In genomic region chr4:12655457-12656228, GRCm38 (mm10) we compare ENCODE assay signal across 10 mouse cellular contexts.
A peak's percentile ranks its signal among the peaks of the same experiment; 100 is the strongest.
DNase-seq lines count a peak whose midpoint lies in the region; ATAC-seq and TF ChIP-seq lines count a peak whose summit lies in the region.
"Had no signal": no experiment of that assay in that cellular context is flagged by ENCODE, and none has a peak within 500 bp of the region (broad histone marks: within the 10 kb centered on the region; RNA-seq: fewer than 3 reads in every experiment).

No protein-coding gene starts in this region.

- ATAC-seq in CD4-positive, CD25-positive, alpha-beta regulatory T cell, adult 4 months, result no peak
- ATAC-seq in kidney, postnatal 0 days (replicated peaks; ENCODE audit: low FRiP score, low read depth), result no peak
- ATAC-seq in liver, embryonic 14.5 days (ENCODE audit: insufficient read depth), result no peak
- ATAC-seq in neural tube, embryonic 15.5 days (ENCODE audit: low FRiP score), result peak; percentile 70
- no peak for ATAC-seq in erythroid progenitor cell, adult 5-6 weeks (replicated peaks; ENCODE audit: low FRiP score, poor library complexity, severe bottlenecking)

- TF ChIP-seq CTCF in kidney, postnatal 0 days (IDR thresholded peaks at IDR 0.05; ENCODE audit: low read depth), result no peak
- no peak for TF ChIP-seq CTCF in liver, embryonic 14.5 days (IDR thresholded peaks at IDR 0.05; ENCODE audit: low read depth)

- peak overlapping the region; percentile 58 for H3K4me2 ChIP-seq in kidney, postnatal 0 days (ENCODE audit: low read length)
- peak overlapping the region; percentile 26; the same call in 1 of the 2 replicates for H3K4me2 ChIP-seq in liver, embryonic 14.5 days (ENCODE audit: low read depth)
- H3K4me2 ChIP-seq in neural tube, embryonic 15.5 days, result peak overlapping the region; percentile 37
- H3K4me2 ChIP-seq: embryonic facial prominence, embryonic 15.5 days had no signal

- peak; percentile 1 for DNase-seq in CD4-positive, CD25-positive, alpha-beta regulatory T cell, adult 2 months (ENCODE audit: low read depth, low spot score)
- peak; percentile 34 for DNase-seq in kidney, postnatal 0 days (ENCODE audit: low spot score)
- DNase-seq in kidney, adult 18-20 months, result no peak
- no peak for DNase-seq in liver, embryonic 14.5 days (ENCODE audit: low read depth in 3 of 3, low spot score in 3 of 3)
- DNase-seq in urinary bladder, postnatal 25 days (ENCODE audit: low spot score), result no peak
- DNase-seq: right cerebral cortex, postnatal 4 days had no signal

- TF ChIP-seq EP300 in liver, embryonic 14.5 days (IDR thresholded peaks at IDR 0.05; ENCODE audit: low read depth), result no peak

- no peak overlapping the region for H3K9ac ChIP-seq in kidney, postnatal 0 days (ENCODE audit: low read depth, low read length)
- H3K9ac ChIP-seq in liver, embryonic 14.5 days (replicated peaks), result no peak overlapping the region
- 0 out of 2 replicates have a peak overlapping the region, but pooled peaks have one; percentile 1 for H3K9ac ChIP-seq in neural tube, embryonic 15.5 days (replicated peaks)
- H3K9ac ChIP-seq: embryonic facial prominence, embryonic 15.5 days had no signal

- WGBS in kidney, postnatal 0 days, result 23% methylated on average over 13 of the region's 13 CpGs
- WGBS in liver, embryonic 14.5 days (ENCODE audit: insufficient replicate concordance), result 42% methylated on average over 13 of the region's 13 CpGs
- WGBS in neural tube, embryonic 15.5 days, result 28% methylated on average over 13 of the region's 13 CpGs

- no peak overlapping the region for H3K27ac ChIP-seq in kidney, postnatal 0 days
- no peak overlapping the region for H3K27ac ChIP-seq in liver, embryonic 14.5 days
- peak overlapping the region; percentile 49 for H3K27ac ChIP-seq in neural tube, embryonic 15.5 days (replicated peaks)
- H3K27ac ChIP-seq: embryonic facial prominence, embryonic 15.5 days had no signal

- no peaks in the 10 kb centered on the region for H3K27me3 ChIP-seq in kidney, postnatal 0 days (ENCODE audit: insufficient read depth, low read length)
- H3K27me3 ChIP-seq in liver, embryonic 14.5 days (ENCODE audit: control insufficient read depth, insufficient read depth, low read length), result no peaks in the 10 kb centered on the region
- no peaks in the 10 kb centered on the region for H3K27me3 ChIP-seq in neural tube, embryonic 15.5 days (replicated peaks)
- H3K27me3 ChIP-seq: embryonic facial prominence, embryonic 15.5 days had no signal

- H3K4me1 ChIP-seq in kidney, postnatal 0 days (replicated peaks; ENCODE audit: insufficient read depth, low read length), result no peaks in the 10 kb centered on the region
- H3K4me1 ChIP-seq in liver, embryonic 14.5 days (replicated peaks; ENCODE audit: control insufficient read depth in 2 of 2, insufficient read depth in 2 of 2, low read length in 1 of 2), result 0 out of 4 replicates have a peak, but pooled peaks cover 0 to 2% of the 10 kb centered on the region in 2 experiments
- peaks cover 19% of the 10 kb centered on the region for H3K4me1 ChIP-seq in neural tube, embryonic 15.5 days

- H3K4me3 ChIP-seq in kidney, postnatal 0 days (replicated peaks; ENCODE audit: low read depth, low read length), result peak overlapping the region; percentile 26
- H3K4me3 ChIP-seq in liver, embryonic 14.5 days (ENCODE audit: insufficient read depth in 1 of 2, low read depth in 2 of 2, low read length in 2 of 2), result no peak overlapping the region
- no peak overlapping the region for H3K4me3 ChIP-seq in neural tube, embryonic 15.5 days (replicated peaks)
- H3K4me3 ChIP-seq: embryonic facial prominence, embryonic 15.5 days had no signal

- H3K9me3 ChIP-seq in kidney, postnatal 0 days (replicated peaks; ENCODE audit: low read length), result no peaks in the 10 kb centered on the region
- H3K9me3 ChIP-seq in liver, embryonic 14.5 days (ENCODE audit: control insufficient read depth, low read length), result no peaks in the 10 kb centered on the region
- no peaks in the 10 kb centered on the region for H3K9me3 ChIP-seq in neural tube, embryonic 15.5 days (replicated peaks)
- H3K9me3 ChIP-seq: embryonic facial prominence, embryonic 15.5 days had no signal

- no peaks in the 10 kb centered on the region for H3K36me3 ChIP-seq in kidney, postnatal 0 days (ENCODE audit: insufficient read depth, low read length)
- H3K36me3 ChIP-seq in liver, embryonic 14.5 days (replicated peaks; ENCODE audit: control insufficient read depth, insufficient read depth, low read depth), result no peaks in the 10 kb centered on the region
- no peaks in the 10 kb centered on the region for H3K36me3 ChIP-seq in neural tube, embryonic 15.5 days
- H3K36me3 ChIP-seq: embryonic facial prominence, embryonic 15.5 days had no signal

Comparison
In these comparisons a context has a peak if more than half of its experiments do, and no peak if none do; other contexts are left out.
1. DNase-seq: peak in CD4-positive, CD25-positive, alpha-beta regulatory T cell, adult 2 months (single experiment) and kidney, postnatal 0 days (single experiment); none in kidney, adult 18-20 months (single experiment), liver, embryonic 14.5 days (0 of 3) and urinary bladder, postnatal 25 days (single experiment).
2. Peak in every context shown above with its lines, with median percentiles within 50 percentile points of each other: H3K4me2 ChIP-seq.